Mouse (Mus musculus) lung, postnatal 36 days (tissue): Measurements from ENCODE around the gene Pi4kb.
A peak's percentile ranks its signal among the peaks of the same experiment; 100 is the strongest.

Experiments used
- DNase-seq: peaks from one replicate; pipeline ENCODE4 v3.0.0; 2022; ENCODE audit warnings: mixed read lengths

Gene Pi4kb

DNA sequence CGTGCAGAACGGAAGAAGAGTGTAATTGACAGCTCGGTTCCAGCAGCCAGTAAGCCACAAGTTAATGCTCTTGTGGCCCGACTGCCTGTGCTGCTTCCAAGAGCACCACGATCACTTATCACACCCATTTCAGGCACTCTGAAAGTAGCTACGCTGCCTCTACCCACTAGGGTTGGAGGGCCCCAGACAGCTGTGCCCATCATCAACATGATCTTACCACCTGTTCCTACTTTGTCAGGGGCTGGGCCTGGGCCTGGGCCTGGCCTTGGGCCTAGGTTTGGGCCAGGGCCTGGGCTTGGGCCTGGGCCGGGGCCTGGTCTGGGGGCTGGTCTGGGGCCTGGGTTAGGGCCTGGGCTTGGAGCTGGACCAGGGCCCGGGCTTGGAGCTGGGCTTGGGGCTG is 16.2 kb upstream of the Pi4kb start:
- no peak for DNase-seq

GRCm38 (mm10) chr3:94959871-94960270 is 14.7 kb upstream of the Pi4kb start:
- DNase-seq, result no peak

- DNase-seq, result no peak
These were observed 14.2 kb upstream of the Pi4kb start for GRCm38 (mm10) chr3:94960322-94960721.

- DNase-seq, result no peak
These were observed 9.5 kb upstream of the Pi4kb start for GRCm38 (mm10) chr3:94964989-94965388.

DNA sequence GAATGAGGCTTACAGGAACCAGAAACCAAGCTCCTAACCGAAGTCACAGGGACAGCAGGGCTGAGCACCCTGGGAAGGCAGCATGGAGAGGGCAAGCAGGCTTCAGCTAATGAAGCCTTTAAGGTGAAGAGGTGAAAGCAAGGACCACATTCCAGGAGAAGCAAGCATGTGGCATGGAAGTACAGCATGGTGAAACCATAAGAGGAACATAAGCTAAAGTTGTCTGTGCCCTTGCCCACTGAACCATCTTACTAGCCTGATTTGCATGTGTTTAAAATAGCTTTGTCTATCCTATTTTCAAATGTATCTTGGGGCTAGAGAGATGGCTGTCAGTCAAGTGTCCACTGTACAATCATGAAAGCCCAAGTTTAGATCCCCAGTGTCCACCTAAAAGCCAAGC is 8.7 kb upstream of the Pi4kb start:
- DNase-seq, result no peak

- no peak for DNase-seq
These were observed 2.0 kb upstream of the Pi4kb start for GRCm38 (mm10) chr3:94972552-94972951.

GRCm38 (mm10) chr3:94973620-94974019 is 911 bp upstream of the Pi4kb start:
- no peak for DNase-seq

DNA sequence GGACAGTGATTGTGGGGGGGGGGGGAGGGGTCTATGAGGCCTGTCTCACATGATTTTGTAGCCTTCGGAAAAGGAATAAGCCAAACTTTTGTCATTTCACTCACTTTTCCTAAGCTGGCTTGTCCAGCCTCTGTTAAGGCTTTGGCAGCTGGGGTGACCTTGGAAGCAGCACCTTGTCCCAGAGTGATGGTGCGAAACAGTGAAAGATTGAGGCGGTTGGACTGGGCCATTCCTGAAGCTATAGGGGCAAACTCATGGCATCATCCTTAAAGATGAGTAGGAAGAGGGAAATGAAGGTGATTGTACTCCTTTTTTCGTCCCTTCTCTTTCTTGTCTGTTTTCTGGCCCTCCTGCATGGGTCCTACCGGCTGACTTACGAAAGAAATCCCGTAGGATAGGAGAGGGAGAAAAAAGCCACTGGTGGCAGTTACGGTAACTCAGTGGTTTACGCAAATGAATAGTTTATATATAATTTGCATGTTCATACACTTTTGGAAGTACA is 454 bp upstream of the Pi4kb start:
- no peak for DNase-seq

DNA sequence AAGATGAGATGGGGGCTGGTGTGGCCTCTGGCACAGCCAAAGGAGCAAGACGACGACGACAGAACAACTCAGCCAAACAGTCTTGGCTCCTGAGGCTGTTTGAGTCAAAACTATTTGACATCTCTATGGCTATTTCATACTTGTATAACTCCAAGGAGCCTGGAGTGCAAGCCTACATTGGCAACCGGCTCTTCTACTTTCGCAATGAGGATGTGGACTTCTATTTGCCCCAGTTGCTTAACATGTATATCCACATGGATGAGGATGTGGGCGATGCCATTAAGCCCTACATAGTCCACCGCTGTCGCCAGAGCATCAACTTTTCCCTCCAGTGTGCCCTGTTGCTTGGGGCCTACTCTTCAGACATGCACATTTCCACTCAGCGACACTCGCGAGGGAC is 9.8 kb downstream of the Pi4kb start:
- peak; percentile 75 for DNase-seq

DNA sequence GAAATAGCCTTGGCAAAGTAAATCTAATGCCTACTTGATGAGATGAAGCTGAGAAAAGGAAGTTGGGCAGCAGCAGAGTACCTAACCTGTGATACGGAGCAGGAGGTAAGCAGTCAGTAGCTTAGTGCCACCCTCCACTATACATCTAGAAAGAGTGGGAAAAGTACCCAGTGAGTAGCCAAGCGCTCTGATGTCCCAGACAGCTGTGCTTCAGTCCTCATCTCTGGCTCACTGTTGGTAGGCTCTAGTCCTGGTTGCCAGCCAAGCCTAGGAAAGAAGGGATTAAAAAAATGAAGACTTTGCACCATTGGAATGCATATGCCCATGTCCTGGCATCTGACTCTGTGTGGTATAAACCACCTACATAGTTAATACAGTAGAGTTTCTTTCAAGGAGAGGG is 11.0 kb downstream of the Pi4kb start:
- no peak for DNase-seq

- peak; percentile 67 for DNase-seq
These were observed 13.0 kb downstream of the Pi4kb start for GRCm38 (mm10) chr3:94987578-94987977.

- peak; percentile 12 for DNase-seq
These were observed 14.7 kb downstream of the Pi4kb start for GRCm38 (mm10) chr3:94989159-94989761.

DNA sequence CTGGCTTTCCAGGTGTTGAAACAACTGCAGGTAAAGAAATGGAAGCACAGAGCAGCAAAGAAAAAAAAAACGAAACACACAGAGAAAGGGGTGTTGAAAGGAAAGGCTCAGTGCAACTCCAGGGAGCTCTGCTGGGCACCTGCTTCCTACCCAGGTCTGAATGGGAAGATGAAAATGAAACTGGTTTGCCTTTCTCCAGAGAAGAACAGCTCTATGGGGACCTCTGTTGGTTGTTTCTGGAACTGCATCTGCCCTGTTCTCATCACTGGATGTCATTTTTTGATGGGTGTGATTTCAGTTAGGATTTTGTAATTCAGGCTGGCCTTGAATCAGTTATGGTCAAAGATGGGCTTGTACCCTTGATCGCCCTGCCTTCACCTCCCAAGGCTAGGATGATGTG is 22.4 kb downstream of the Pi4kb start:
- peak; percentile 93 for DNase-seq

GRCm38 (mm10) chr3:95002569-95002968 is 28.0 kb downstream of the Pi4kb start:
- no peak for DNase-seq

DNA sequence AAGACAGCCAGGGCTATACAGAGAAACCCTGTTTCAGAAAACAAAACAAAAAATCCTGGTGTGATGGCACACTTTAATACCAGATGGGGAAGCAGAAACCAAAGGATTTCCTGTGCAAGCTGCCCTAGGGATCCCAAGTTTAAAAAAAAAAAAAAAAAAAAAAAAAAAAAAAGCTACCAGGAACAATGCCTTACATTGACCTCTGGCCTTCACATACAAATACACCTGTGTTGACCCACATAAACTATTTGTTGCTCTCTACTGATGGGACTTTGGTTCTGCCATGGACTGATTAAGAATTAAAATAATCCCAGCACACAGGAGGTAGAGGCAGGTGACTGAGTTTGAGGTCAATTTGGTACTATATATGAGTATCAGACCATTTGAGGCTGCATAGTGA is 28.7 kb downstream of the Pi4kb start:
- DNase-seq, result no peak

GRCm38 (mm10) chr3:95005651-95006050 is 31.1 kb downstream of the Pi4kb start:
- no peak for DNase-seq

DNA sequence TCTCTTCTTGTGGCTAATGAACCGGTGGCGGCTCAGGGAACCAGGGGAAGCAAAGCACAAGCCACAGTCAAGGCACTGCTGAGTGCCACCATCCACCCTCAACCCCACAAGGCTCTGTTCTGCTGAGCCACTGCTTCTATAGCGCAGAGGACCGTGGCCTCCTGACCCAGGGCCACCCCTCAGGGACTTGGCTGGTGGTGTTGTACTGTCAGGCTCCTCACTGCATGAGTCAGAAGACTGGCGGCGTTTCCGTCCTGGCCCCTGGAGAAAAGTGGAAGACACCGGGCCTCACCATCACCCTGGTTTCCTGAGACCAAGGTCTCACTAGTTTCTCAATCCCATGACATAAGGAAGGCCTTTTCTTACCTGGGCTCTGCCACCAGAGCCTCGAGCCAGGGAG is 33.2 kb downstream of the Pi4kb start:
- DNase-seq, result no peak

- no peak for DNase-seq
These were observed 35.9 kb downstream of the Pi4kb start for GRCm38 (mm10) chr3:95010396-95010795.

DNA sequence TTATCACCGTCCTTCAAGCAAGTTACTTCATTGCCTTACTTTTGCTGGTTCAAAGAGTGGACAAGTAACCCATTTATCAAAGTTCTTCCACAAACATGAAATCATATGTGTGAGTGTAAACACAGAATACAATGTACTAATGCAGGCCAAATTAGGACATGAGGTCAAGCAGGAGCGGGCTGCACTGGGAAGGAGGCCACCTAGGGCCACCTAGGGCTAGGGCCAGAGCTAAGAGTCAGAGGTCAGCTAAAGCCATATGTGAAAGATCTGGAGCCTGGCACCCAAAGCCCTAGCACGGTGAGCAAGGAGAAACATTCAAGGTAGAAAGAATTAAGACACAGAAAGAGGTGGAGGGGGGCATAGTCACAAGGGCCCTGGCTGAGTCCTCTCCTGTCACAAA is 38.5 kb downstream of the Pi4kb start:
- no peak for DNase-seq

- DNase-seq, result no peak
These were observed 39.3 kb downstream of the Pi4kb start for GRCm38 (mm10) chr3:95013699-95014427.

DNA sequence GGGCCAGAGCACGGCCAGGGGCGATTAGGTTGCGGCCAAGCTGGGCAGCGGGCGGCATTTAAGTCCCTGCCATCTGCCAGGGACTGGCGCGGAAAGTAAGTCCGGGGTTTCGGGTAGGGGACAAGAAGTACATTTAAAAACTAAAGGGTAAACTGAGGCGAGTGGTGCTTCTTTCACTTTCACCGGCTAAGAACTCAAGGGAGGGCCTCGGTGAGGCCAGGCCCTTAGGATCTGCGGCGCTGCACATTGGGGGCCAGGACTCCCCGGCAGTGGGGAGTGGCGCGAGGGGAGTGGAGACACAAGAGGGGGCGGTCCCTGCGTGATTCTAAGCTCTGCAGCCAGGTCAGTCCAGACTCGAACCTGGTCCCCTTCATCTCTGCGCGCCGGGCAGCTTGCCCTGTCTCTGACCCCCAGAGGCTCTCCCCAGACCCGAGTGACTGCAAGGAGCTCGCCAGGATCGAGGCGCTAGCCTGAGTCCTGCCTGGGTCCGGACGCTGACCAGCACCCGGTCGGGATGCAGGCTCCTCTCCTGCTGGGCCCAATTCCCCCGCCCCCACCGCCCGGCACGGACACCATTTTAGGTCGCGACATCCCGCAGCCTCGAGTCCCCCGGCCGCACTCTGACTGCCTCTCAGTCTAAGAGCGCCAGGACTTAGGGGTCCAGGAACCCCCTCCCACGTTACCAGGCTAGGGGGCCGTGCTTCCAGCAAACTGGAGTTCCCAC is 40.1 kb downstream of the Pi4kb start:
- DNase-seq, result peak; percentile 67

GRCm38 (mm10) chr3:95015337-95015872 is 40.9 kb downstream of the Pi4kb start, which contains the start of gene Zfp687:
TSS of gene Zfp687 (minus strand) at chr3:95015448.
- peak; percentile 100 for DNase-seq

- peak; percentile 97 for DNase-seq
These were observed 41.5 kb downstream of the Pi4kb start for GRCm38 (mm10) chr3:95015891-95016531.
